Mouse (Mus musculus): ENCODE measurements around the gene Slc9a3r2. TPM values are rescaled to one million over a fixed set of nuclear protein-coding genes. Genes with fewer than 3 reads are reported as not detected.

Gene Slc9a3r2
- polyA plus RNA-seq, 1 experiment from 2014 or later: 26.8 TPM

DNA sequence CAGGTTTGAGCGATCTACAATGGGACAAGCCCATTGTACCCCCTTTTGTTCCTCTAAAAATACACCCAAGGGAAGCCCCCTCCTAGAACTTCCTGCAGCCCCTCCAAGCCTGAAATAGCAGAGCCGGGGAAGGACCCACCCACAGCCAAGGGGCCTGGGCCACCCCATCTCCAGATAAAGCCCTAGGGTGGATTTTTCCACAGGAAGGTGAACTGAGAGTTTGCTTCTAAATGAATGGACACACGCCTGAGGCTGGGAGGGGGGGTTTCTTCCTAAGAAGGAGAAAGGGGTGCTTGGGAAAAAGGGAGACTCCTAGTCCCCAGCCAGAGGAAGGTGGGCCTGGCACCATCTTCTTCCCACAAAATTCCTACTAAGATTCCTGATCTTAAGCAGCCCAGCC, 4.2 kb downstream of the Slc9a3r2 start:
- no peak overlapping the region for H3K4me2 ChIP-seq (ENCODE audit: low read depth, low read length, severe bottlenecking)
- peaks cover 5% of the 10 kb centered on the region for H3K27me3 ChIP-seq (ENCODE audit: control insufficient read depth, insufficient read depth, low read length)
- no peak overlapping the region for H3K9ac ChIP-seq (ENCODE audit: low read length)
- no peaks in the 10 kb centered on the region for H3K9me3 ChIP-seq (ENCODE audit: control insufficient read depth, low read length)
- ATAC-seq (replicated peaks; ENCODE audit: low FRiP score): no peak
- no peak for DNase-seq (ENCODE audit: low spot score)
- no peak overlapping the region for H3K27ac ChIP-seq (ENCODE audit: low read depth, low read length)
- H3K4me1 ChIP-seq (replicated peaks; ENCODE audit: control insufficient read depth, insufficient read depth, low read length): peaks cover 8% of the 10 kb centered on the region
- H3K4me3 ChIP-seq (ENCODE audit: low read depth, low read length): no peak overlapping the region
- 86% methylated on average over 3 of the region's 3 CpGs for WGBS
- no peaks in the 10 kb centered on the region for H3K36me3 ChIP-seq (ENCODE audit: control insufficient read depth, insufficient read depth, low read length)

DNA sequence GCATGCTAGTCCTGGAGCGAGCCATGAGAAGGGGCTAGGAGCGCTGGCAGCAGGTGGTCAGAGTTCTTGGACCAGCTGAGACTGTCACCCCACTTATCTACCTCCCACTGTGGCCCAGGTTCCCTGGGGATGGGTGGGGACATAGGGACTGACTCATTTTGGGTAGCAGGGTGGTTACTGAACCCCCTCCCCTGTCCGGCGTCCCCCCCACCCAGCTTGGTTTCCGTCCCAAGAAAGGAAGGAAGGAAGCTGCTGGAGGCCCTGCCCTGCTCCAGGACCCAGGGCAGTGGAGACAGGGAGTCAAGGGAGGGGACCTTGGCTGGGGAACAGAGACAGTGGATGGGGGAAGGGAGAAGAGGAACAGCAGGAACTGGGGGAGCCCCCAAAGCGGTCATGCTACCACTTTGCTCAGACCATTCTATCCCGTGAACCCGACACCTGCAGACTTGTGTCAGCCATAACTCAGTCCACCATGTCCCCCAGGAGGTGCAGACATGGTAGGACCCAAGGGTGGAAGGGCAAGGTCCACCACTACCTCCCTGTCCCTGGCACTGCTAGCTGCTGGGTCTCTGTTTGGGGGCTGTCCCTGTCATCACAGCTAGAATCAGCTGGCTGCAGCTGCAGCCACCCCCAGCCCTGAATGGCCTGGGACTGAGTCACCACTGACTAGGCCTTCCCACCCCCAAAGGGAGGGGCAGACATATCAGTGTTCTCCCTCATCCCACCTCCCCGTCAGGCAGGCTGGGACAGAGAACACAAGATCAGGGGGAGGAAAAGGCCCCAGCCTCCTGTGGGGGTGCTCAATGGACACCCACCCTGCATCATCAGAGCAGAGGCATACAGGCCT, 5.0 kb downstream of the Slc9a3r2 start:
- no peaks in the 10 kb centered on the region for H3K9me3 ChIP-seq (ENCODE audit: control insufficient read depth, low read length)
- no peak overlapping the region for H3K27ac ChIP-seq (ENCODE audit: low read depth, low read length)
- ATAC-seq (replicated peaks; ENCODE audit: low FRiP score) (no peak), DNase-seq (ENCODE audit: low spot score) (no peak)
- H3K4me2 ChIP-seq (ENCODE audit: low read depth, low read length, severe bottlenecking): no peak overlapping the region
- no peak overlapping the region; the same call in 1 of the 2 replicates for H3K9ac ChIP-seq (ENCODE audit: low read length)
- 82% methylated on average over 9 of the region's 9 CpGs for WGBS
- no peak overlapping the region for H3K4me3 ChIP-seq (ENCODE audit: low read depth, low read length)
- no peaks in the 10 kb centered on the region for H3K36me3 ChIP-seq (ENCODE audit: control insufficient read depth, insufficient read depth, low read length)
- peaks cover 8% of the 10 kb centered on the region for H3K4me1 ChIP-seq (replicated peaks; ENCODE audit: control insufficient read depth, insufficient read depth, low read length)
- H3K27me3 ChIP-seq (ENCODE audit: control insufficient read depth, insufficient read depth, low read length): no peaks in the 10 kb centered on the region; the same call in 1 of the 2 replicates

GRCm38 (mm10) chr17:24644030-24644715, 6.0 kb downstream of the Slc9a3r2 start:
- DNase-seq (ENCODE audit: low spot score): no peak
- no peak overlapping the region for H3K4me3 ChIP-seq (ENCODE audit: low read depth, low read length)
- WGBS: 58% methylated on average over 7 of the region's 7 CpGs
- H3K9ac ChIP-seq (ENCODE audit: low read length): no peak overlapping the region; the same call in 1 of the 2 replicates
- H3K36me3 ChIP-seq (ENCODE audit: control insufficient read depth, insufficient read depth, low read length): no peaks in the 10 kb centered on the region
- H3K4me2 ChIP-seq (ENCODE audit: low read depth, low read length, severe bottlenecking): no peak overlapping the region
- no peaks in the 10 kb centered on the region for H3K9me3 ChIP-seq (ENCODE audit: control insufficient read depth, low read length)
- H3K27ac ChIP-seq (ENCODE audit: low read depth, low read length): no peak overlapping the region
- ATAC-seq (replicated peaks; ENCODE audit: low FRiP score): no peak
- no peaks in the 10 kb centered on the region for H3K4me1 ChIP-seq (replicated peaks; ENCODE audit: control insufficient read depth, insufficient read depth, low read length)
- no peaks in the 10 kb centered on the region for H3K27me3 ChIP-seq (ENCODE audit: control insufficient read depth, insufficient read depth, low read length)

- no peaks in the 10 kb centered on the region for H3K27me3 ChIP-seq (ENCODE audit: control insufficient read depth, insufficient read depth, low read length)
- 83% methylated on average over 6 of the region's 6 CpGs for WGBS
- no peaks in the 10 kb centered on the region for H3K36me3 ChIP-seq (ENCODE audit: control insufficient read depth, insufficient read depth, low read length)
- no peak overlapping the region for H3K9ac ChIP-seq (ENCODE audit: low read length)
- H3K4me3 ChIP-seq (ENCODE audit: low read depth, low read length): no peak overlapping the region
- H3K4me2 ChIP-seq (ENCODE audit: low read depth, low read length, severe bottlenecking): no peak overlapping the region
- H3K9me3 ChIP-seq (ENCODE audit: control insufficient read depth, low read length): no peaks in the 10 kb centered on the region
- H3K27ac ChIP-seq (ENCODE audit: low read depth, low read length): no peak overlapping the region
- no peak for DNase-seq (ENCODE audit: low spot score)
- H3K4me1 ChIP-seq (replicated peaks; ENCODE audit: control insufficient read depth, insufficient read depth, low read length): no peaks in the 10 kb centered on the region
- no peak for ATAC-seq (replicated peaks; ENCODE audit: low FRiP score)
Observed at GRCm38 (mm10) chr17:24642791-24643343, 7.3 kb downstream of the Slc9a3r2 start.

DNA sequence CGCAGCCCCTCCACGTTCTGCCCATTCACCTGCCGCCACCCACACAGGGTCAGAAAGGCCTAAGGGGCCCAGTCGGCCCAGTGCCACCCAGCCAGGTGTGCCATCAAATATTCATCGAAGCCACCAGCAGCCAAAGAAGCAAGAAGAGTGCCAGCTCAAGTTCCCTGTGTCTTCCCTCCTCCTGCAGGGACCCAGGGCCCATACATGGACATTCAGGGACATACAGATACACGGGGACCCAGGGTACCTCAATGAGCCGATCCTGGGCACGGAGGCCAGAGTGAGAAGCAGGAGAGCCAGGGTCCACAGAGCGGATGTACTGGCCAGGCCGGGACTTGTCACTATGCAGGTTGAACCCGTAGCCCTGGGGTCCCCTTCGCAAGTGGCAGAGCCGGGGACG, 8.2 kb downstream of the Slc9a3r2 start:
- no peak for ATAC-seq (replicated peaks; ENCODE audit: low FRiP score)
- no peak for DNase-seq (ENCODE audit: low spot score)
- Histone ChIP-seq H3K27me3 (ENCODE audit: control insufficient read depth, insufficient read depth, low read length) (no peaks in the 10 kb centered on the region), H3K4me3 (ENCODE audit: low read depth, low read length) (no peak overlapping the region), H3K27ac (ENCODE audit: low read depth, low read length) (no peak overlapping the region), H3K9ac (ENCODE audit: low read length) (no peak overlapping the region), H3K4me1 (replicated peaks; ENCODE audit: control insufficient read depth, insufficient read depth, low read length) (no peaks in the 10 kb centered on the region), H3K36me3 (ENCODE audit: control insufficient read depth, insufficient read depth, low read length) (no peaks in the 10 kb centered on the region), H3K4me2 (ENCODE audit: low read depth, low read length, severe bottlenecking) (no peak overlapping the region), H3K9me3 (ENCODE audit: control insufficient read depth, low read length) (no peaks in the 10 kb centered on the region)
- 94% methylated on average over 14 of the region's 14 CpGs for WGBS

GRCm38 (mm10) chr17:24640581-24640980, 9.5 kb downstream of the Slc9a3r2 start:
- no peak for ATAC-seq (replicated peaks; ENCODE audit: low FRiP score)
- Histone ChIP-seq H3K9me3 (ENCODE audit: control insufficient read depth, low read length) (no peaks in the 10 kb centered on the region), H3K27ac (ENCODE audit: low read depth, low read length) (no peak overlapping the region), H3K4me2 (ENCODE audit: low read depth, low read length, severe bottlenecking) (no peak overlapping the region), H3K27me3 (ENCODE audit: control insufficient read depth, insufficient read depth, low read length) (no peaks in the 10 kb centered on the region), H3K36me3 (ENCODE audit: control insufficient read depth, insufficient read depth, low read length) (no peaks in the 10 kb centered on the region), H3K4me1 (replicated peaks; ENCODE audit: control insufficient read depth, insufficient read depth, low read length) (no peaks in the 10 kb centered on the region), H3K4me3 (ENCODE audit: low read depth, low read length) (no peak overlapping the region), H3K9ac (ENCODE audit: low read length) (no peak overlapping the region)
- 96% methylated on average over 15 of the region's 15 CpGs for WGBS
- DNase-seq (ENCODE audit: low spot score): no peak

GRCm38 (mm10) chr17:24640119-24640518, 10.0 kb downstream of the Slc9a3r2 start:
- no peak overlapping the region for H3K4me3 ChIP-seq (ENCODE audit: low read depth, low read length)
- H3K9ac ChIP-seq (ENCODE audit: low read length): no peak overlapping the region
- H3K27me3 ChIP-seq (ENCODE audit: control insufficient read depth, insufficient read depth, low read length): no peaks in the 10 kb centered on the region
- DNase-seq (ENCODE audit: low spot score) (no peak), ATAC-seq (replicated peaks; ENCODE audit: low FRiP score) (no peak)
- H3K4me1 ChIP-seq (replicated peaks; ENCODE audit: control insufficient read depth, insufficient read depth, low read length): no peaks in the 10 kb centered on the region
- no peak overlapping the region for H3K4me2 ChIP-seq (ENCODE audit: low read depth, low read length, severe bottlenecking)
- H3K27ac ChIP-seq (ENCODE audit: low read depth, low read length): no peak overlapping the region
- H3K9me3 ChIP-seq (ENCODE audit: control insufficient read depth, low read length): no peaks in the 10 kb centered on the region
- H3K36me3 ChIP-seq (ENCODE audit: control insufficient read depth, insufficient read depth, low read length): no peaks in the 10 kb centered on the region
- WGBS: 86% methylated on average over 7 of the region's 7 CpGs

DNA sequence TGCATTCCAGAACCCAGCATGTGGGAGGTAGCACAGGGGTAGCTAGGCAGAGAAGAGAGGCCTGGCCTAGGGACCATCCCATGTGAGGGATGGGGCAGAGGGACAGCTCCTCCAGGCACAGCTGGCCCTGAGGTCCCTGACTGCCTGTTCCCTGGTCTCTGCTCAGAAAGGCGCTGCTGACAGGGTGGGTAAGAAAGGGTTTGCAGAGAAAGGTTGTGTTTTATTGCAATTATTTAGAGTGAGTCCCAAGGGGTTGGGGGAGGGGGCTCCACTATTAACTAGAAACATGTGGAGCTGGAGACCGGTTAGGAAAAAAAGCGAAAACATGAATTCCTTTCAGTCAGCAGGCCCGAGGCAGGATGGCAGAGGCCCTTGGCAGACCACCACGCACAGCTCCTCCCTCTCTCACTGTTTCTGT, 10.5 kb downstream of the Slc9a3r2 start:
- H3K4me2 ChIP-seq (ENCODE audit: low read depth, low read length, severe bottlenecking): no peak overlapping the region
- ATAC-seq (replicated peaks; ENCODE audit: low FRiP score) (no peak), DNase-seq (ENCODE audit: low spot score) (no peak)
- no peaks in the 10 kb centered on the region for H3K27me3 ChIP-seq (ENCODE audit: control insufficient read depth, insufficient read depth, low read length)
- H3K36me3 ChIP-seq (ENCODE audit: control insufficient read depth, insufficient read depth, low read length): no peaks in the 10 kb centered on the region
- H3K9me3 ChIP-seq (ENCODE audit: control insufficient read depth, low read length): no peaks in the 10 kb centered on the region
- WGBS: 83% methylated on average over 5 of the region's 5 CpGs
- H3K9ac ChIP-seq (ENCODE audit: low read length): no peak overlapping the region
- H3K4me1 ChIP-seq (replicated peaks; ENCODE audit: control insufficient read depth, insufficient read depth, low read length): no peaks in the 10 kb centered on the region
- no peak overlapping the region for H3K4me3 ChIP-seq (ENCODE audit: low read depth, low read length)
- H3K27ac ChIP-seq (ENCODE audit: low read depth, low read length): no peak overlapping the region

All from forebrain, embryonic 11.5 days (tissue).